Mouse (Mus musculus): ENCODE measurements around the gene Cct6b. TPM values are rescaled to one million over a fixed set of nuclear protein-coding genes. Genes with fewer than 3 reads are reported as not detected.

Gene Cct6b
- total RNA-seq, 1 experiment = 0.98 TPM

- DNase-seq (ENCODE audit: low read depth, low spot score) = peak; percentile 31
- TF ChIP-seq ZNF384 (IDR thresholded peaks at IDR 0.05; ENCODE audit: low read depth, low read length) = no peak
- no peak for TF ChIP-seq HCFC1 (IDR thresholded peaks at IDR 0.05; ENCODE audit: borderline replicate concordance, insufficient read depth, low read length)
- TF ChIP-seq MAFK (IDR thresholded peaks at IDR 0.05; ENCODE audit: insufficient read depth, low read depth, low read length) = peak; percentile 48; the same call in 1 of the 2 replicates
- no peak for TF ChIP-seq ZC3H11A (IDR thresholded peaks at IDR 0.05; ENCODE audit: borderline replicate concordance, low read depth, low read length)
- TF ChIP-seq CHD2 (IDR thresholded peaks at IDR 0.05; ENCODE audit: low read depth, low read length) = no peak
- Histone ChIP-seq H3K9ac (ENCODE audit: insufficient read depth, low read depth, low read length, poor library complexity, severe bottlenecking) (no peak overlapping the region), H3K9me3 (ENCODE audit: control insufficient read depth, insufficient read depth, low read depth, low read length) (no peaks in the 10 kb centered on the region), H3K27ac (ENCODE audit: insufficient read depth, low read depth, low read length, poor library complexity, severe bottlenecking) (no peak overlapping the region), H3K4me3 (ENCODE audit: insufficient read depth in 1 of 2, low read depth in 1 of 2, low read length in 2 of 2, poor library complexity in 1 of 2, severe bottlenecking in 1 of 2) (peak overlapping the region in 1 of 2 experiments; percentile 38; a peak in 2 of 4 replicates), H3K4me1 (ENCODE audit: control insufficient read depth in 2 of 2, insufficient read depth in 2 of 2, low read length in 2 of 2, poor library complexity in 1 of 2) (peaks cover 0 to 10% of the 10 kb centered on the region in 2 experiments; a peak in 1 of 4 replicates), H3K36me3 (ENCODE audit: control insufficient read depth, insufficient read depth, low read length, poor library complexity, severe bottlenecking) (no peaks in the 10 kb centered on the region)
- in situ Hi-C loops (cut with MboI; ENCODE audit: low sequenced_read_pairs in 2 of 2, unreplicated experiment in 2 of 2) = no loop called here
These were observed 11.6 kb downstream of the Cct6b start for GRCm38 (mm10) chr11:82752349-82753115.

DNA sequence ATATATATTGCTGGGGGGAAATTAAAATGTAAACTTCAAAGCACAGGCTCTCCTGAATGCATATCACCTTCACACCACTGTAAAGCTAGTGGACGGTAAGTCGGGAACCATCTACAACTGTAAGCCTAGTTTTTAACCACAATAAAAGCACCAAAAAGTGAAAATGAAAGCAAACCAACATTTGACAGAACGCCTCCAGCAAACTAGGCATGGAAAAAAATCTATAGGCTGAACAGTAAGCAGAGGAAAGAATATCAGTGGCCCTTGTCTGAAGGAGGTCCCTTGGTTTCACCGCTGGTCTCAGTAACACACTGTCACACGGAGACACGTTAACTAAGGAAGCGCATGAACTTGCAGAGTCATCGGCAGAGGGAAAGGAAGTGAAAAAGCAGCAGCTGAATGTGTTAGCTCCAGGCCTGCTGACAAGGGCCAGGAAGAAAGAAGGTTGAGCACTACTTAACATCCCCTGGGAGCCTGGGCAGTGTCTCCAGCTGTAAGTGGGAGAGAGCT is 17.2 kb downstream of the Cct6b start:
- no peak overlapping the region for H3K4me3 ChIP-seq (ENCODE audit: insufficient read depth in 1 of 2, low read depth in 1 of 2, low read length in 2 of 2, poor library complexity in 1 of 2, severe bottlenecking in 1 of 2)
- in situ Hi-C loops (cut with MboI; ENCODE audit: low sequenced_read_pairs in 2 of 2, unreplicated experiment in 2 of 2) = loop anchor here in 1 of 2 experiments (5.0 kb wide), 1 partner anchor 135 kb away; no protein-coding TSS in a partner anchor
- H3K36me3 ChIP-seq (ENCODE audit: control insufficient read depth, insufficient read depth, low read length, poor library complexity, severe bottlenecking) = no peaks in the 10 kb centered on the region
- no peak overlapping the region for H3K27ac ChIP-seq (ENCODE audit: insufficient read depth, low read depth, low read length, poor library complexity, severe bottlenecking)
- H3K4me1 ChIP-seq (ENCODE audit: control insufficient read depth in 2 of 2, insufficient read depth in 2 of 2, low read length in 2 of 2, poor library complexity in 1 of 2) = peaks cover 0 to 8% of the 10 kb centered on the region in 2 experiments; a peak in 1 of 4 replicates
- no peak overlapping the region; the same call in 1 of the 2 replicates for H3K9ac ChIP-seq (ENCODE audit: insufficient read depth, low read depth, low read length, poor library complexity, severe bottlenecking)
- DNase-seq (ENCODE audit: low read depth, low spot score) = no peak
- H3K9me3 ChIP-seq (ENCODE audit: control insufficient read depth, insufficient read depth, low read depth, low read length) = no peaks in the 10 kb centered on the region
- TF ChIP-seq ZNF384 (IDR thresholded peaks at IDR 0.05; ENCODE audit: low read depth, low read length) (no peak), ZC3H11A (IDR thresholded peaks at IDR 0.05; ENCODE audit: borderline replicate concordance, low read depth, low read length) (no peak), CHD2 (IDR thresholded peaks at IDR 0.05; ENCODE audit: low read depth, low read length) (no peak), MAFK (IDR thresholded peaks at IDR 0.05; ENCODE audit: insufficient read depth, low read depth, low read length) (no peak), HCFC1 (IDR thresholded peaks at IDR 0.05; ENCODE audit: borderline replicate concordance, insufficient read depth, low read length) (no peak)

- DNase-seq (ENCODE audit: low read depth, low spot score) = peak; percentile 45
- no peak overlapping the region for H3K4me3 ChIP-seq (ENCODE audit: insufficient read depth in 1 of 2, low read depth in 1 of 2, low read length in 2 of 2, poor library complexity in 1 of 2, severe bottlenecking in 1 of 2)
- H3K9me3 ChIP-seq (ENCODE audit: control insufficient read depth, insufficient read depth, low read depth, low read length) = no peaks in the 10 kb centered on the region
- H3K36me3 ChIP-seq (ENCODE audit: control insufficient read depth, insufficient read depth, low read length, poor library complexity, severe bottlenecking) = no peaks in the 10 kb centered on the region
- TF ChIP-seq ZC3H11A (IDR thresholded peaks at IDR 0.05; ENCODE audit: borderline replicate concordance, low read depth, low read length) (peak; percentile 89), ZNF384 (IDR thresholded peaks at IDR 0.05; ENCODE audit: low read depth, low read length) (no peak)
- 0 out of 4 replicates have a peak, but pooled peaks cover 0 to 2% of the 10 kb centered on the region in 2 experiments for H3K4me1 ChIP-seq (ENCODE audit: control insufficient read depth in 2 of 2, insufficient read depth in 2 of 2, low read length in 2 of 2, poor library complexity in 1 of 2)
- no peak overlapping the region for H3K9ac ChIP-seq (ENCODE audit: insufficient read depth, low read depth, low read length, poor library complexity, severe bottlenecking)
- in situ Hi-C loops (cut with MboI; ENCODE audit: low sequenced_read_pairs in 2 of 2, unreplicated experiment in 2 of 2) = loop anchor here in 1 of 2 experiments (5.0 kb wide), 1 partner anchor 136 kb away; no protein-coding TSS in a partner anchor
- H3K27ac ChIP-seq (ENCODE audit: insufficient read depth, low read depth, low read length, poor library complexity, severe bottlenecking) = no peak overlapping the region
These were observed 18.0 kb downstream of the Cct6b start for GRCm38 (mm10) chr11:82746138-82746537.

- DNase-seq (ENCODE audit: low read depth, low spot score) = no peak
- no peaks in the 10 kb centered on the region for H3K9me3 ChIP-seq (ENCODE audit: control insufficient read depth, insufficient read depth, low read depth, low read length)
- no peak for TF ChIP-seq CHD2 (IDR thresholded peaks at IDR 0.05; ENCODE audit: low read depth, low read length)
- TF ChIP-seq HCFC1 (IDR thresholded peaks at IDR 0.05; ENCODE audit: borderline replicate concordance, insufficient read depth, low read length) = no peak
- TF ChIP-seq ZNF384 (IDR thresholded peaks at IDR 0.05; ENCODE audit: low read depth, low read length) = no peak
- no peak for TF ChIP-seq MAFK (IDR thresholded peaks at IDR 0.05; ENCODE audit: insufficient read depth, low read depth, low read length)
- TF ChIP-seq ZC3H11A (IDR thresholded peaks at IDR 0.05; ENCODE audit: borderline replicate concordance, low read depth, low read length) = no peak
- H3K36me3 ChIP-seq (ENCODE audit: control insufficient read depth, insufficient read depth, low read length, poor library complexity, severe bottlenecking) = no peaks in the 10 kb centered on the region
- no peak overlapping the region for H3K9ac ChIP-seq (ENCODE audit: insufficient read depth, low read depth, low read length, poor library complexity, severe bottlenecking)
- H3K27ac ChIP-seq (ENCODE audit: insufficient read depth, low read depth, low read length, poor library complexity, severe bottlenecking) = no peak overlapping the region
- in situ Hi-C loops (cut with MboI; ENCODE audit: low sequenced_read_pairs in 2 of 2, unreplicated experiment in 2 of 2) = loop anchor here in 1 of 2 experiments (10.0 kb wide), 1 partner anchor 504 kb away; no protein-coding TSS in a partner anchor
- H3K4me3 ChIP-seq (ENCODE audit: insufficient read depth in 1 of 2, low read depth in 1 of 2, low read length in 2 of 2, poor library complexity in 1 of 2, severe bottlenecking in 1 of 2) = no peak overlapping the region
- H3K4me1 ChIP-seq (ENCODE audit: control insufficient read depth in 2 of 2, insufficient read depth in 2 of 2, low read length in 2 of 2, poor library complexity in 1 of 2) = no peaks in the 10 kb centered on the region
These were observed 25.1 kb downstream of the Cct6b start for GRCm38 (mm10) chr11:82739006-82739405.

Data from ES-E14 (cell line).